Mouse (Mus musculus) common myeloid progenitor, adult 5-6 weeks (primary cell): ENCODE measurements at regions not wholly inside any gene's neighbourhood (a gene's known extent, or its start where the extent isn't known, plus 50 kb on each side); places are given as distances from the start of the nearest gene placed in this dataset.
A peak's percentile ranks its signal among the peaks of the same experiment; 100 is the strongest.

Experiments used
- ATAC-seq: replicated peaks from 2 replicates; pipeline ENCODE4 v1.8.0; 2016; ENCODE audit warnings: low read depth, mild to moderate bottlenecking, moderate TSS enrichment, inconsistent platforms; ENCODE audit not compliant: poor library complexity, severe bottlenecking

- no peak for ATAC-seq
Measured at GRCm38 (mm10) chr1:75978203-75978986, 432.3 kb downstream of the Slc4a3 start.

DNA sequence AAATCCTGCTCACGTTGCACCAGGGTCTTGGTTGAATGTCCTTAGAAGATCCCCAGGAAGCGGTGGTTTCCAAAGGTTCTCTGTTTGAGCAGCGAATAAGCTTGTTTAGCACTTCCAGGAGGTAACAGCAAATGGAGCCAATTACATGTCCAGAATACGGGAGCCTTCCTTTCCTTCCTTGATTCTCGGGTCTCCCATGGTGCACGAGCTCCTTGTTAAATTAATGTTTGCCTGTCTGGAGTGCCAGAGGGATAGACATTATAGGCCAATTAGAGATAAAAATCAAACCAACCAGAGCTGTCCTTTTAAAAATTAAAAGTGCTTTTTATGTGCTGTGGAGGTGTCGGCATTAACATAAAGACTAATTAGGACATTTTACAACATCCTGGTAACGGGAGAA, 437.0 kb downstream of the Slc4a3 start:
- no peak for ATAC-seq

- no peak for ATAC-seq
Measured at GRCm38 (mm10) chr1:75983487-75983886, 437.4 kb downstream of the Slc4a3 start.

DNA sequence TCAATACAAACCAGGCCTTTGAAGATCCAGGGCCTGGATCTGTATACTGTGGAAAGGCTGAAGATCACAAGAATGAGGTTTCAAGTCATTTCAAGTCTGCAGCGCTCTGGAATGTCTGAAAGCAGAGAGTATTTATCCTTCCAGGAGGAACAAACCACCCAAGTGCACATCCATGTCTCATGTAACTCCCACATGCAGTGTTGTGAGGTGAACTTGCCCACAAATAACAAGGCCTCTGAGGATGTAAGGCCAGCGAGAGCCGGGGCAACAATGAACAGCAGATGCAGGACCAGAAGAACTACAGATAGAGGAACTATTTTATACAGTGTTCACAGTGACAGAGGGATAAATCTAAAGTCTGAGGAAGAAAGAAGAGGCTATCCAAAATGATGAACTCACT, 442.4 kb downstream of the Slc4a3 start:
- no peak for ATAC-seq

- ATAC-seq: no peak
Measured at GRCm38 (mm10) chr1:75992039-75992438, 446.0 kb downstream of the Slc4a3 start.

DNA sequence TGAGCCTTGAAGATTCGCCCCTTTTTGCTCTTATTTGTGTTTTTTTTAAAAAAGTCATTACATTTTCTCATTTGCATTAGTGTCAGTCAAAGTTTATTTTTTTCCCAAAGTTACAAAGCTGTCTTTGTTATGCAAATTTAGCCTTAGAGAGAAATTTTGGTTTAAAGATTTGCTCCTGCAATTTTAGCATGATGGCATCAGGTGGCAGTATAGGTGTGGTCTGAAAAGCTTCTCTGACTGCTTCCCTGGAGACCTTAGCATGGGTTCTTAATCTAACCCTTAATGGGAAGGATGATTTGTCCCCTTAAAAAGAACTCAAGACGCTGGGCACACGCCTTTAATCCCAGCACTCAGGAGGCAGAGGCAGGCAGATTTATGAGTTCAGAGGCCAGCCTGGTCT, 451.2 kb downstream of the Slc4a3 start:
- no peak for ATAC-seq

DNA sequence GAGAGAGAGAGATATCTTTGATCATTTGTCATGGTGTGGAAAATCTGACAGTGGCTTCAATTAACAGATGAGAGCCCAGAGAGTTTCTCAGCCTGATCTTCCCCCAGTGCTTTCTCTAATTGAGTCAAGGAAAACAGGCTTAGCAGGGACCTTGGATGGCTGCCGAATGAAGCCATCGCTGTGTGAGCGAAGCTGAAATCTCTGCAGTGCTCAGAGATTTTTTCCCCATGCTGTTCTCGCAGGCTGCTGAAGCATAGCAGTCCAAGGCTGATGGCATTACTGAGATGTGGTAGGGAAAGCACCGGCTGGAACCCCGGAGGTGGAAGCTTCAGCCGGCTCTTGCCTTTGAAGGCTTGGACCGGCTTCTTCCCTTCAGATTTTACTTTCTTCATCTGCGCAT, 455.1 kb downstream of the Slc4a3 start:
- no peak for ATAC-seq

- ATAC-seq: no peak
Measured at GRCm38 (mm10) chr1:76009601-76010000, 463.5 kb downstream of the Slc4a3 start.

DNA sequence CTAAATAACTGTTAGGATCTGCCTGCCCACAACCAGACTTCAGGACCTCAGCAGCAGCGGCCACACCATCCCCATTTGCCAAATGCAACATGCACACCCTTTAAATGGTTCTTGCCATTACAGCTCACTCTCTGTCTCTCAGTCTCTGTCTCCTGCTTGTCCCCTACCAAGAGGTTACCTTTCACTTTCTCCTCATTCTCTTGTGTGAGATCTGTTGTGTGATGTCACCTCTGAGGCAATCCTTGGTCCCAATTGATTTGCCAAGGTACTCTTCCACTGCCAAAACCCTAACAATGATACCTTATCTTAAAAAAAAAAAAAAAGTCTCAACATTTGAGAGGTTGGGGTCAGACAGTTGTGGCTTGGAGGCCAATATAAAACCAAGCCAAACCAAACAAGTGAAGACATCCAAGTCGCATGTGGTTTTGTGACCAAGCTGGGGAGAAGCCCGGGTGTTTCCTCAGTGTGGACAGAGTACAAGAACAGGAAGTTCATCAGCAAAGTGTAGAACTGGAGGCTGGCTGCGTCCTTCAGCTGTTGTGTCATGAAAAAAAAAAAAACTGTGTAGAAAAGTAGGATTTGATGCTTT, 464.2 kb downstream of the Slc4a3 start:
- ATAC-seq: peak; percentile 95

DNA sequence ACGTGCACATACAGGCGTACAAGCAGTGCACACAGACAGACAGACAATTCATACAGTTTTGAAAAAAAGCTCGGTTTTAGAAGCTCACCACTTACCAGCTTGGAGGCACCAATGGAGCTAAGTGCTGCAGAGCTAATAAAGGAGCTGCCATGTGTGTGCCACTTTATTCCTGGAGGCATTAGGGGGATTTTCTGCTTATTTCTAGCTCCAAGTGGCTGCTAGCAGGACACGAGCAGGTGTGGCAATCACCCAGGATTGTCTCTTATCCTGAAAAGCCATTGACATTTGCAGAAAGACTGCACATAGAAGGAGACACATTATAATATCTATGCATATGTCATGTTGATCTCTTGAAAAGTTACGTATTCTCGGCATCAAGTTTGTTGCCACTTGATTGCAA, 472.5 kb downstream of the Slc4a3 start:
- no peak for ATAC-seq

DNA sequence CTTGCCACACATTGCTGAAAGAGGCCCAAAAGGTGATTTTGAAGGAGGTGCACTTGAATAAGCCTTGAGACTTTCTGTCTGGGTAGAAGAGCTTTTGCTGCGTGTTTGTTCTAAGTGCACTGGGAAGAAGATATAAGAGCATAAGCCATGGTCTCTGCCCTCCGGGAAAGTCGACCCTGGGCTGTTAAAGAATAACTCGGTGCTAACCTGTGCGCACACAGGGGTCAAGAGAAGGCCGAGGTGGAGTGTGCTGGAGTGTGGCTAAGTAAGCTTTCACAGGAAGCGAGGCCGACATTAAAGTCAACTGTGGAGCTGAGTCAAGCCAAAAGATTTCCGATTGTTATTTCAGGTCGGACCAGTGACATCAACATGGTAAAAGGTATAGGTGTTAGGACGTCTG, 473.0 kb downstream of the Slc4a3 start:
- ATAC-seq: no peak

DNA sequence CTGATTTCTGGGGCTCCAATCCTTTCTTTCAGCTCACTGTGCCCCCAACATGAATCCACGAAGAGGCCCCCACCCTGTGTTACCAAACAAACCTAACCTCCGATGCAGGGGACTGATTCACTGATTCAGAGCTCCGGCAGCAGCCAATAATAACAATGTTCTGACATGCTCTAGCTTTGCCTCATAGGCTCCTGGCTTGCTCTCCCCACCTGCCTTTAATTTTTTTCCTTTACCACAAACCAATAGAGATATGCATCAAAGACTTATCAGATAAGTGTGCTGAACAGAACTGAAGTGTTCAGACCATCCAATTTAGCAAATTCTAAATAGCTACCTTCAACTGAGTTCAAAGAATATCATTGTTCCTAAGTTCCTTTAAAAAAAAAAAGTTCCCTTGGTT, 478.6 kb downstream of the Slc4a3 start:
- no peak for ATAC-seq

- no peak for ATAC-seq
Measured at GRCm38 (mm10) chr1:76025389-76025788, 479.3 kb downstream of the Slc4a3 start.

DNA sequence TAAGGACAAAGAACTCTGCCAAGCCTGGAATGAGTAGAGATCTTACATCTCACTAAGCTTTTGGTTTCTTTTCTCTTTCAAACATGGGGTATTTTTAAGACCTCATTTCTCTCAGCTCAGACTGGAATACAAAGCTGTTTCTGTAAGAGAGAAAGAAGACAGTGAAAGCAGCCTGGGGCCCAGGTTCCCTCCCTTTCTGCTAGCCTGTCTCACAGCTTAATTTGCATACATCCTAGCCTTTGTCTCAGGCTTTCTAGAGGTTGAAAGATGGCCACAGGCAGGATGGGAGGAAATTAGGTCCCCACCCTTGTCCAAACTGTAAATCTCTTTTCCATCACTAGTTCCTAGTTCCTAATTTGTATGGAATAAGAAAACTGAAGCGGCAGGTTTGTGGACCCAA, 483.0 kb downstream of the Slc4a3 start:
- no peak for ATAC-seq

DNA sequence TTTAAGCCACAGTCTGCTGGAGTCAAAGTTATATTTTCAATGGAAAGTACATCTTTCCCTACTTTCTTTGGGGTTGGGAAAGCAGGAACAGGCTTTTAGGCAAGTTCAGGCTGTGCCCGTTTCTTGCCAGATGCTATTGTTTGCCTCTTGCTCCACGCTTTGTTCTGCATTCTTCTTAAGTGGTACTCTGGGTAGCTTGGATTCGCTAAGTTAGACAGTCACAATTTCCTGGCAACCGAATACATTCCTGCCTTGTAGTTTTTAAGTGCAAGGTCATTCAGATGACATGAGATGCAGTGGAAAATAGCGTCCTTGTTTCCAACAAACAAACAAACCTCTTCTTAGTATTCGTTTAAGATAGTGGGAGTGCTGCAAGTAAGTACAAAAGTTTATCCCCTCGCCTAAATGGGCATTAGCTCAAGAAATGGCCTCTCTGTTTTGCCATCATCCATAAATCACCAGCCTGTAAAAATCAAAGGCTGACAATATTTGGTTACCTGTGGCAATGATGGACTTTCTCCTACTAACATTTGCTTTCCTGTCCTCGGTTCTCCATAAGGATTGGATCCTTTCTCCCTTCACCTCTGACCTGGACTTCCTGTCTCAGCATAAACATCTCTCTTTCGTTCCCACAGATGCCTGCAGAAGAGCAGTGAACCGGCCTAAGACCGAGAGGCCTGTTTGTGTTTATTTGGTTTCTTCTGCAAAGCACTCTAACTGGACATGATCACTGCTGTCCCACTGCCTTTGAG, 485.3 kb downstream of the Slc4a3 start:
- no peak for ATAC-seq

- ATAC-seq: no peak
Measured at GRCm38 (mm10) chr1:76031923-76032285, 485.8 kb downstream of the Slc4a3 start.

GRCm38 (mm10) chr1:76032626-76033025, 486.6 kb downstream of the Slc4a3 start:
- ATAC-seq: no peak

DNA sequence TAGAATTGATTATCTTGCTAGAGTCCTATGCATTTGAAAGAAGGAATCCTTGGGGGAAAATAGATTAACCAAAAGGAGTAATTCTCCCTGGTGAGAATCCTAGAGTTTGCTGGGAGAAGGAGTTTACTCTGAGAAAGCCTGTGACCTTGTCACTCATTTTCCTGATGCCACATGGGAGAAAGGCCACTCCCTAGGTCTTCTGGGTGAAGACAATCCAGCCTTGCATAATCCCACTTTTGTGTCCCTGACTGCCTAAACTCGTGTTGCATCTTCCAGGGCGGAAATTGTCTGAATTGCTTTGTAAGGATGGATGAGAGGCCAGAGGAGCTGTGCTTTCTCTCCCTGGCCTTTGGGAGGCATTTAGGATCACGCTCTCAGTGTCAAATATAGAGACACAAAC, 490.2 kb downstream of the Slc4a3 start:
- no peak for ATAC-seq

- no peak for ATAC-seq
Measured at GRCm38 (mm10) chr1:76039029-76039655, 493.1 kb downstream of the Slc4a3 start.

GRCm38 (mm10) chr1:76039661-76040060, 493.6 kb downstream of the Slc4a3 start:
- no peak for ATAC-seq

- no peak for ATAC-seq
Measured at GRCm38 (mm10) chr1:76050264-76050663, 504.2 kb downstream of the Slc4a3 start.
